Mouse (Mus musculus) WW6 (cell line): Measurements from ENCODE around the gene Rest.

ENCODE experiments used
- DNase-seq: peaks from one replicate; pipeline ENCODE4 v3.0.0-alpha.2; 2013; ENCODE audit warnings: low read depth, low spot score

Rest gene

GRCm38 (mm10) chr5:77309051-77309906 is 44.0 kb downstream of the Rest start:
- DNase-seq: no peak

GRCm38 (mm10) chr5:77309924-77310772 is 44.9 kb downstream of the Rest start, which contains the start of the genes Noa1 and Polr2b:
Gene Noa1, minus strand, starts transcription at chr5:77310084.
Gene Polr2b, plus strand, starts transcription at chr5:77310147.
- peak; percentile 97 for DNase-seq

DNA sequence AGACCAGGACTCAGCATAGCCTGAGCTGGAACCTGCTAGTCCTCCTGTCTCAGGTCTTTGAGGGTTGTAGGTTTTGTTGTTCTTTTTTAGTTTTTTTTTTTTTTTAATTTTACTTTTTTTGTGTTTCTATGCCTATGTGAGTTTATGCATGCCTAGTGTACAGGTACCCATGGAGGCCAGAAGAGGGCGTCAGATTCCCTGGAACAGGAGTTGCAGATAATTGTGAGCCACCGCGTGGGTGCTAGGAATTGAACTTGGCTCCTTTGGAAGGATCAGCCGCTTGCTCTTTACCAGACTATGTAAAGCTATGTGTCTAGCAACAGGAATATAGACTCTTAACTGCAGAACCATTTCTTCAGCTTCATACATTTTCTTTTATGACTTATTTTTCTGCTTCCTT is 48.9 kb downstream of the Rest start:
- no peak for DNase-seq

- no peak for DNase-seq
These were observed 49.7 kb downstream of the Rest start for GRCm38 (mm10) chr5:77314986-77315385.

DNA sequence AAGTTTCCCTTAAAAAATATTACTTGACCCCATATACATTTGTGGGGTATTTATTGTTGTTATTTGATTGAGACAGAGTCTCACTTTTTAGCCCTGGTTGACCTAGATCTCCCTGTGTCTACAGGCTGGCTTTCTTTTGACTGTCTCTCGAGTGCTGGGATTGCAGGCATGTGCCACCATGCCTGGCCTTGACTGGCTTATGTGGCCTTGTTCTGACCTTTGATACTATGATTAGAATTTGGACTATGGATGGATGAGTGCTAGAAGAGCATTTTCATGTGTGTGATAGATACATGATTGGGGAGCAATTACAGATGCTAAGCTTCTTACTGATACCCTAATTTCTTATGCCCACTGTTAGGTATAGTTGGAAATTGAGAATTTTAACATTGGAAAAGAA is 59.6 kb downstream of the Rest start:
- DNase-seq: no peak

- no peak for DNase-seq
These were observed 64.9 kb downstream of the Rest start for GRCm38 (mm10) chr5:77330154-77330553.
